Mouse (Mus musculus): Measurements from ENCODE around the gene Kcnc1. TPM values are rescaled to one million over a fixed set of nuclear protein-coding genes. Genes with fewer than 3 reads are reported as not detected.

Gene Kcnc1
- polyA plus RNA-seq, 1 experiment from 2014 or later = 3.6 TPM

DNA sequence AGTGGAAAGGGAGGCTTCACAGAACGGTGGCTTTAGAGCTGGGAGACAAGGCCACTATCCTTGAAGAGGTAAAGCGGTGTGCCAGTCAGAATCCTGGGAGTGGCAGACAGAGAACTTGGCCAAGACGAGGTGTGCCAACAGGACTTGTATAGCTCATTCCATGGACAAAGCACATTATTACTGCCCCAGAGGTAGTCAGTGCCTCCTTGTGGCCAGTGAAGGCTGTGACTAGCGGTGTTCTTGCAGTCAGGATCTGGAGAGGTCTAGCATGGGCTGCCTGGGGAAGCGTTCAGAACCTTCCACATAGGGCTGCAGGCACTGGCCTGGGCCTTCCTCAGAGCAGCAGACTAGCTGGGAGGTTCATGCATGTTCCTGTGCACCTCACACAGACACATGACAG, 39.5 kb downstream of the Kcnc1 start:
- Histone ChIP-seq H3K9me3 (replicated peaks) (no peaks in the 10 kb centered on the region), H3K4me2 (no peak overlapping the region), H3K36me3 (ENCODE audit: poor library complexity, severe bottlenecking) (0 out of 2 replicates have a peak, but pooled peaks cover 5% of the 10 kb centered on the region), H3K4me3 (no peak overlapping the region), H3K27ac (no peak overlapping the region), H3K27me3 (no peaks in the 10 kb centered on the region), H3K4me1 (peaks cover 8% of the 10 kb centered on the region), H3K9ac (no peak overlapping the region)
- 93% methylated on average over 5 of the region's 5 CpGs for WGBS
- no peak for ATAC-seq

DNA sequence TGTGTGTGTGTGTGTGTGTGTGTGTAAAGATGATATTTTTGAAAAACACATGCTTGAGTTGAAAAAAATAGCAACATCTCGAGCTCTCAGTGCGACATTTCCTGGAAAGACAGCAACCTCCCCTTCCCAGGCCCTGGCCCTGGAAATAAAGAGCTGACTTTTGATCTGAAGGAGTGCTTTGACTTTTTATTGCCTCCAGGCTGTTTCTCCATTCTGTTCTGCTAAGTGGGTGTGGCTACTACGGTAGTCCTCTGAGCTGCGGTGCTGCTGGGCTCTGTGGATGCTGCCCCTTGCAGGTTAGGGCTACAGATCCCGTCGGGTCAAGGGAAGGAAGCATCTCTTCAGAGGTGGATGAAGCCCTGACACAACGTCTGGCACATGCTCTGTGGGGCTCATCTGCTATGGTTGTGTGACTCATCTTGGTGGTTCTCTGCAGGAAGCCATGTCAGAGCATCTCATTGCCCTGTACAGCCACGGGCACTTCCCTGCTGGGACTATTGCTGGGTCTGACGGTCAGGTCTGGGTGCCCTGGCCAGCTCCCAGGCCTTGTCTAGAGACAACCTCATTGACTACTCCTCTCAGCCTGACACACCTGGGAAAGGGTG, 42.3 kb downstream of the Kcnc1 start:
- Histone ChIP-seq H3K9ac (no peak overlapping the region), H3K4me2 (no peak overlapping the region), H3K4me1 (peaks cover 4% of the 10 kb centered on the region), H3K27ac (no peak overlapping the region), H3K4me3 (no peak overlapping the region), H3K9me3 (replicated peaks) (no peaks in the 10 kb centered on the region), H3K36me3 (ENCODE audit: poor library complexity, severe bottlenecking) (0 out of 2 replicates have a peak, but pooled peaks cover 5% of the 10 kb centered on the region), H3K27me3 (no peaks in the 10 kb centered on the region)
- 79% methylated on average over 9 of the region's 9 CpGs for WGBS
- ATAC-seq = no peak

DNA sequence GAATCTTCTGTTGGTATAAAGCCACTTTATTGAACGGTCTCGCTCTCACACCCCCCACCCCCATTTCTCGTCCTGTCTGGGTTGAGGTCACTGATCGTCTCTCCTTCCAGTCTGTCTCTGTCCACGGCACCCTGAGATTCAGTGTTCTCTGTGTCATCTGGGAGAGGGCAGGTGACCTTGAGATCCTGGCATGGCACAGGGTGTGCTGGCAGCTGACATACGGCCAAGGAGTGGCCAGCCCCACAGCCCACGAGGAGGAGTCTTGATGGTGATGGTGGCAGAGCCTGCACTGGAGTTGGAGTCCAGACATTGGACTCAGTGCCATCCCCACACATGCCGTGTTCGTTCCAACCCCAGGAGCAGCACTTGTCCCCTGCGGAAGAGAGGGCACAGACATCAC, 46.9 kb downstream of the Kcnc1 start:
- no peak for ATAC-seq
- H3K4me1 ChIP-seq = no peaks in the 10 kb centered on the region; the same call in 1 of the 2 replicates
- H3K27me3 ChIP-seq = no peaks in the 10 kb centered on the region
- H3K27ac ChIP-seq = no peak overlapping the region
- H3K9ac ChIP-seq = no peak overlapping the region
- H3K36me3 ChIP-seq (ENCODE audit: poor library complexity, severe bottlenecking) = no peaks in the 10 kb centered on the region
- WGBS = 89% methylated on average over 10 of the region's 10 CpGs
- H3K4me3 ChIP-seq = no peak overlapping the region
- H3K4me2 ChIP-seq = no peak overlapping the region
- no peaks in the 10 kb centered on the region for H3K9me3 ChIP-seq (replicated peaks)

DNA sequence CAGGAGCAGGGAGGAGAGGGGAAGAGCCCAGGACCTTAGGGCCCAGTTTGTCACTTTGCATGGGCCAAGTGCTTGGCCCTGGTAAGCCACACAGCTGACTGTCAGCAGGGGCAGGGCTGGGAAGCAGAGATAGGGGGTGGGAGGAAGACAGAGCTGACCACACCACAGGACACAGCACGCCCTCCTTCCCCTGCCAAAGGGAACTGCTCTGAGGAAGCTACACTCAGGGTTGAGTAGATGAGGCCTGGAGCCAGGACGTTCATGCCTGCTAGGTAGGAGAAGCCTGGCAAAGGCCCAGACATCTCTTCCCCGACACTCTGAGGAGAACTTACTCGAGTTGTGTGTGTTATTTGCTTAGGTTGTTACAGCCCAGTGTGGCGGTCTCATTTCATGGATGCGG, 49.6 kb downstream of the Kcnc1 start:
- Histone ChIP-seq H3K9me3 (replicated peaks) (no peaks in the 10 kb centered on the region), H3K9ac (no peak overlapping the region), H3K4me3 (no peak overlapping the region), H3K27me3 (no peaks in the 10 kb centered on the region), H3K4me2 (no peak overlapping the region), H3K4me1 (peaks cover 15% of the 10 kb centered on the region), H3K36me3 (ENCODE audit: poor library complexity, severe bottlenecking) (no peaks in the 10 kb centered on the region), H3K27ac (no peak overlapping the region)
- whole genome bisulfite sequencing = 89% methylated on average over 6 of the region's 6 CpGs
- no peak for ATAC-seq

DNA sequence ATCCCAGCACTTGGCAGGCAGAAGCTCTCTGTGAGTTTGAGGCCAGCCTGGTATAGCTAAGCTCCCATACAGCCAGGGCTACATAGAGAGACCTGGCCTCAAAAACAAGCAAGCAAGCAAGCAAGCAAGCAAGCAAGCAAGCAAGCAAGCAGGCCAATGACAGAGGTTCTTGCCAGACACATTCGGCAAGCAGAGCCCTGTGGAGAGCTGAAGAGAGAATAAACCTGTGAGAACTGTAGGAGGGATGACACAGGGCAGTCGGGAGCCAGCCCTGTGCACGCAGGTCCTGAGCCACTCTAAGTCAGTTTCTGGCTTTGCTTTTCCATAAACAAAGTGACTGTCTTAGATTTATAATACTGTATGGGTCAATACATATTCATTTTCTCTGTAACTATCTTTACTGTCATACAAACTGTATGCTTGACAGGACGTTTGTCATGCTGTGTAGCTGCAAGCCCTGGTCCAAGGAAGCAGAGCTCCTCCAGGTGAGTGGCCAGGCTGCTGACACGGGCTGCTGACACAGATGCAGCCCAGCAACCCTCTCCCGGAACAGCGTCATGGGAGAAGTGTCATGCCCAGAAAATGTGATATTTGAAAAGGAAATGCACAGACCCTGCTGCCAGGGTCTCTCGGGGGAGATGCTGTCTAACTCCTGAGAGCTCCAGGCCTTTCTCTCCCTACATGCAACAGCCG, 51.3 kb downstream of the Kcnc1 start:
- no peak overlapping the region for H3K27ac ChIP-seq
- no peaks in the 10 kb centered on the region for H3K27me3 ChIP-seq
- peaks cover 15% of the 10 kb centered on the region for H3K4me1 ChIP-seq
- 65% methylated on average over 9 of the region's 9 CpGs for WGBS
- H3K9me3 ChIP-seq (replicated peaks) = no peaks in the 10 kb centered on the region
- no peak overlapping the region for H3K4me3 ChIP-seq
- H3K9ac ChIP-seq = no peak overlapping the region
- ATAC-seq = no peak
- no peak overlapping the region for H3K4me2 ChIP-seq
- H3K36me3 ChIP-seq (ENCODE audit: poor library complexity, severe bottlenecking) = no peaks in the 10 kb centered on the region

DNA sequence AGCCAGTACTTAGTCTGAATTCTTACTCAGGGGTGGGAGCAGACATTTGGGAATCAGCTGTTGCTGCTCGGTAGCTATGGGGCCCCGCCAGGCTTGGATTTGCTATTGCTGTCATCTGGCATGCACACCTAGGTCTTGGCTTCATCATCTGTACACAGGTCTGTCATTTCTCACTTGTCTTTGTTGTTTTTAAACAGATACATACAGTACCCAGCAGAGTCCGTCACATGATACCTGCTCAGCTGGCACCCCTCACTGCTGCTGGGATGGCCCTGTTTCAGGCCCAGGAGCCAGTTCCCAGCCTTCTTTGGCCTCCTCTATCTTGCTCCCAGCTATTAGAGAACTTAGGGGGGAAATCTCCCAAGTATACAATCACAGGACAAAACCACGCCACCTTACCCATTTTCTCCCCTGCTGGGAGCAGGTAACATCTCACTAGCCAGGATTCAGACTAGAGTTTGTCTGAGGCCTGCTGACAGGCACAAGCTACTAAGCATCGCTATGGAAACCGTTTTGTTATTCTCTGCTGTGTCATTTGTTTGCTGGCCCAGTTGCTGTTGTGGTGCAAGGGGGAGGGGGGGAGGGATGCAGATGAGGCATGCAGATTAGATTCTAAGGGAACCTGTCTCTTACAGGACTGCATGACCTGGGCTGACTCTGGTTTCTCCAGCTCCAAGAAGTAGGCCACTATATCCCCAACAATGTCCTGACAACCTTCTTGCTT, 52.8 kb downstream of the Kcnc1 start:
- WGBS = 38% methylated on average over 6 of the region's 6 CpGs
- peak; percentile 57; the same call in 1 of the 2 replicates for ATAC-seq
- H3K36me3 ChIP-seq (ENCODE audit: poor library complexity, severe bottlenecking) = no peaks in the 10 kb centered on the region
- H3K27ac ChIP-seq = peak overlapping the region; percentile 46
- H3K27me3 ChIP-seq = no peaks in the 10 kb centered on the region
- H3K9ac ChIP-seq = 0 out of 2 replicates have a peak overlapping the region, but pooled peaks have one; percentile 7
- H3K4me1 ChIP-seq = peaks cover 29% of the 10 kb centered on the region
- no peaks in the 10 kb centered on the region for H3K9me3 ChIP-seq (replicated peaks)
- no peak overlapping the region for H3K4me3 ChIP-seq
- H3K4me2 ChIP-seq = no peak overlapping the region

DNA sequence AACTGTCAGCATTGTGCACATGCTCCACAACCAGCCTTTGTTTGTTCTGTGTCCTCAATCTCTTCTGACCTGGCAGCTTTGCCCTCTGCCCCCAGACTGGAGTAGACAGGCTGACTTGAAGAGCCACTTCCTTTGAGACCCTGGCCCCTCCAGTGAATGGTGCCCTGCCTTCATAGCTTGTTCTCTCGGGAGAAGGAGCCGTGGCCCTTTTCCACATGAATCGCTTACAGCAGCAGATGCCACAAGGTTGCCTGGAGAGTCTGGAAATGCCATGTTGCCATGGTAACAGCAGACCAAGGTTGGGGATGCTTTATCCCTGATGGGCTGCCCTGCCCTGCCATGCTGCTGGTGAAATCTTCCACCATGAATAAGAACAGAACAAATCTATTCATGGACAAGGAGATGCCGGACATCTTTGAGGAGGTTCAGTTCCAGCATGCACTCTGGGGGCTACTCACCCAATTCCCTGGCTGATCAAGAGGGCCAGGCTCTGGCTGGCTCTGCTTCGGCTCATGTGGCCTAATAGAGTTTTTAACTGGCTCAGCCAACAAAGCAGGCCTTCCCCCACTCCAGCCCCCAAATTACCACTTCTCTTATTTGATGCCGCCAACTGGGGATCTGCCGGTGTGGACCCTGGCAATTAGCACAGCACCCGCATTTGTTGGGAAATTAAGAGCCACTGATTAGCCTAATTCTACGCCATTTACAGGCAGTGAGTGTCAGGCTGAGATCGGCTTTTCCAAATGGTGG, 57.8 kb downstream of the Kcnc1 start:
- H3K4me3 ChIP-seq = no peak overlapping the region
- H3K27ac ChIP-seq = peak overlapping the region; percentile 88
- H3K4me1 ChIP-seq = peaks cover 36% of the 10 kb centered on the region
- ATAC-seq = peak; percentile 85
- peak overlapping the region; percentile 31; the same call in 1 of the 2 replicates for H3K4me2 ChIP-seq
- no peak overlapping the region for H3K9ac ChIP-seq
- H3K9me3 ChIP-seq (replicated peaks) = 0 out of 2 replicates have a peak, but pooled peaks cover 3% of the 10 kb centered on the region
- no peaks in the 10 kb centered on the region for H3K27me3 ChIP-seq
- no peaks in the 10 kb centered on the region for H3K36me3 ChIP-seq (ENCODE audit: poor library complexity, severe bottlenecking)
- 6% methylated on average over 10 of the region's 10 CpGs for WGBS

DNA sequence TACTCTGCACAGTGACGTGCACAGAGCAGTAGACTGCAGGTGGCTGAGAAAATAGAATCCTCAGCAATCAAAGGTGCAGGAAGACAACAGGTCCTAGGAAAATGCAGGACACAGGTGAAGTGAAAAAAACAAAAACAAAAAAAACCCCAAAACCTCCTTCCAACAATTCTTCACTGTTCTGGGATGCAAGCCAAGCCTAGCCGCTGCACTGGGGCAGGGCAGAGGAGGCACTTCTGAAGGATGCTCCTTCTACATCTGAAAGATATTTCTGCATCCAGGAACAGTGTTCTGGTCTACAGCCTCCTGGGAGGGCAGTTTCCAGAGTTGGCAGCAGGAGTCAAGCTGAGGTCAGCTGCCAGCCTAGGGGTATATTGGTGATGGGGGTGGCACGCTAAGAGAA, 61.6 kb downstream of the Kcnc1 start:
- 76% methylated on average over 3 of the region's 3 CpGs for WGBS
- H3K27ac ChIP-seq = no peak overlapping the region
- no peak for ATAC-seq

DNA sequence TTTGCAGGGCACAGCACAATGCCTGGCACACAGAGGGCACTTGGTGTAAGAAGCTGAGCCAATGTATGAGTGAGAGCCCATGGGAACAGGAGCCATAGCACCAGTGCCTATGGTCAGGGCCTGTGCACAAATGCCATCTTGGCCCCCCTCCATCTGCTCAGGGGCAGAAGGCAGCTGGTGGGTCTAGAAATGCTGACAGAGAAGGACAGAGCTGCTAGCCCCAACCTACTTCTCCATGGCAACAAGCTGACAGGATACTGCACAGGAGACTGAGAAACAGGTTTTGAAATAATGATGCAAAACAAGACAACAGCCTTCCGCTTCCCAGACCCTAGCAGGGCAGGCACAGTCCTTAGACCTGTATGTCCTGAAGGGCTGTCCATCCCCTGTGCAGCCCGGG, 62.9 kb downstream of the Kcnc1 start:
- Histone ChIP-seq H3K4me1 (peaks cover 18% of the 10 kb centered on the region), H3K4me2 (no peak overlapping the region), H3K27me3 (no peaks in the 10 kb centered on the region), H3K27ac (peak overlapping the region; percentile 31), H3K9ac (0 out of 2 replicates have a peak overlapping the region, but pooled peaks have one; percentile 21), H3K9me3 (replicated peaks) (0 out of 2 replicates have a peak, but pooled peaks cover 6% of the 10 kb centered on the region), H3K36me3 (ENCODE audit: poor library complexity, severe bottlenecking) (no peaks in the 10 kb centered on the region), H3K4me3 (no peak overlapping the region)
- ATAC-seq = no peak
- WGBS = 83% methylated on average over 2 of the region's 2 CpGs

More for the DNA sequence above, 61.6 kb downstream of the Kcnc1 start:
- H3K4me2 ChIP-seq = no peak overlapping the region
- no peaks in the 10 kb centered on the region for H3K36me3 ChIP-seq (ENCODE audit: poor library complexity, severe bottlenecking)
- no peak overlapping the region for H3K4me3 ChIP-seq
- H3K27me3 ChIP-seq = no peaks in the 10 kb centered on the region
- peaks cover 31% of the 10 kb centered on the region for H3K4me1 ChIP-seq
- H3K9ac ChIP-seq = no peak overlapping the region
- H3K9me3 ChIP-seq (replicated peaks) = 0 out of 2 replicates have a peak, but pooled peaks cover 6% of the 10 kb centered on the region

DNA sequence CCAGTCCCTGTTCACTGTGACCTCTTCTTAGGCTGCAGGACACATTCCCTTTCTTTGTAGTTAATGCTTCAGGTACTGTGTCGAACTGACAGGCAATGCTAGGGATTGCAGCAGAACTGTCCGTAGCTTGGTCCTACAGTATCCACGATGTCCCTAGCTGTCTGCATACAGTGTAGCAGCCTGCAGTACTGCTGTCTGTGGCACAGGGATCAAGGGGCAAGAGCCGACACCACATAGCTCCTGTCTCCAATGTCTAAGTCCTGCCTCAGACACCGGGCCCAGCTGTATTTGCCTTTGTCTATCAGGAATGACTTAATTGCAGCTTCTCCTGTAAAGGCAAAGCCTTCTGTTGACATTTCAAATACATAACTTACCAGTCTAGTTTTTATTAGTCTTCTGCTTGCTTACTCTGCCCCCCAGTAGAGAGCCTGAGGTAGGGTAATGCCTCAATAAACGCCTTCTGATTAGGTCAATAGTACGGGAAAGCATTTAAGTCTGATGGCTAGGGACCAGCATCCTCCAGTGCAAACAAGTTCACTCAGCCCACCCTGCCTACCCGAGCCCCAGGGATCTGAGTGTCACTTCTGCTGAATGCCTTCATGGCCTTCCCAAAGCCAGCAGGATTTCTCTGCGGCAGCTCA, 63.4 kb downstream of the Kcnc1 start:
- ATAC-seq = no peak
- WGBS = 85% methylated on average over 9 of the region's 9 CpGs

DNA sequence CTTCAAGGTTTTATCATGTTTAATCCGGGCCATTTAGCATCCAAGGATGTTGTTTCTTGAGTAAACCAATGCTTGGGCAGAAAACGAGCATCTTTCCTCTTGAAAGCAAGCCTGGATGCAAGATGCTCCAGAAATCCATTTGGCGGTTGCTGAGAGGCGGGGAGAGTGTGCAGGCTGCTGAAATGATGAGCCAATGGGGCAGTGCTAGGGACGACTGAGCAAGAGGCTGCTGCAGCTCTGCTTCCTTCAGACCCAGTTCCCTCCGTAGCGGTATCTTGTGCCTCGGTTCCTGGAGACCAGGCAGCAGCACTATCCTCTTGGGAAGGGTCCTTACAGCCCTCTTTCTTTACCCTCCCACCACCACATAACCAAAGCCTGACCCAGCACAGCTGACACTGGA, 66.0 kb downstream of the Kcnc1 start:
- WGBS = 73% methylated on average over 8 of the region's 8 CpGs
- Histone ChIP-seq H3K9me3 (replicated peaks) (0 out of 2 replicates have a peak, but pooled peaks cover 3% of the 10 kb centered on the region), H3K4me2 (no peak overlapping the region), H3K9ac (no peak overlapping the region), H3K27ac (no peak overlapping the region), H3K27me3 (no peaks in the 10 kb centered on the region), H3K4me3 (no peak overlapping the region), H3K36me3 (ENCODE audit: poor library complexity, severe bottlenecking) (no peaks in the 10 kb centered on the region), H3K4me1 (peaks cover 9% of the 10 kb centered on the region)
- ATAC-seq = no peak

More for the DNA sequence above, 63.4 kb downstream of the Kcnc1 start:
- Histone ChIP-seq H3K9me3 (replicated peaks) (0 out of 2 replicates have a peak, but pooled peaks cover 6% of the 10 kb centered on the region), H3K27me3 (no peaks in the 10 kb centered on the region), H3K9ac (0 out of 2 replicates have a peak overlapping the region, but pooled peaks have one; percentile 21), H3K36me3 (ENCODE audit: poor library complexity, severe bottlenecking) (no peaks in the 10 kb centered on the region), H3K4me3 (no peak overlapping the region), H3K27ac (peak overlapping the region; percentile 31), H3K4me2 (no peak overlapping the region), H3K4me1 (peaks cover 12% of the 10 kb centered on the region)
